Mouse (Mus musculus): ENCODE results near the gene Lrrtm3.

DNA sequence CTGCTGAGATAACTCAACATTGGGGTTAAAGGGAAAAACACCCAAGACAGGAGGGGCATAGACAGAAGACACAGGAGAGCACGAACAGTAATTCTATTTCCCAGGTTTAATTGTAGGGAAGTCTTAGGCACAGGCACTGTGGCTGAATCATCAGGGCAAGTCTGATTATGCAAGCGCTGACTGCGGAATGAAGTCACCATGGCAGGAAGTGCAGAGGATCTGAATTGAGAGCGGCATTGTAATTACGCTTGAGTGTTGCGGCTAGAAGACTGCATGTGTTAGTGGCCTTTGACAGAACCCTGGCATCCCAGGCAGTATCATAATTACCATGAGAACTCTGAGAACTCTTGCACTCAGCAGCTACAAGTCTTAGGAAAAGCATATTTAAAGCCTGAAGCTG lies 66.7 kb downstream of the Lrrtm3 start:
- TF ChIP-seq CTCF (IDR thresholded peaks at IDR 0.05; ENCODE audit: low read depth, low read length) = no peak
- TF ChIP-seq GATA1 (IDR thresholded peaks at IDR 0.05; ENCODE audit: borderline replicate concordance, low read length) = no peak
- no peak for TF ChIP-seq TAL1 (conservative IDR thresholded peaks at IDR 0.05; ENCODE audit: low read depth, low read length)
